Mouse (Mus musculus): Measurements from ENCODE around the gene Mnd1. TPM values are rescaled to one million over a fixed set of nuclear protein-coding genes. Genes with fewer than 3 reads are reported as not detected.

The Mnd1 gene
- polyA plus RNA-seq, 1 experiment from 2014 or later, result 7.2 TPM

DNA sequence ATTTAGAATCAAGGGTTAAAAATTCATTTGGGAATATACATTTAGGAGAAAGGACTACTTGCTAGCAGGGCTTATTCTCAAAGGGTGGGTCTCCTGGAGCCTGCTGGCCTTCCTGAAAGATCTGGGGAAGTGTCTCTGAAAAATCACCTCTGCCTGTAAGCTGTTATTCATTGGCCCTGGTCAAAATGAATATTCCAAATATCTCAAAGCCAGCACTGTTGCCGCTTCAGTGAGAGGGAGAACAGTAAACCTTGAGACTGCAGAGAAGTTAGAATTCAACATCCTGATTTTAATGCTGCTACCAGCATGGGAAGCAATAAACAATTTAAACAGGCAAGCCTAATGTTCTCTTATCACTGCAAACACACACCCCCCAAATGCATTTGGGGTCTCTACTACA is 117.5 kb downstream of the Mnd1 start:
- WGBS, result 33% methylated on average over 1 of the region's 1 CpGs
- Histone ChIP-seq H3K9ac (replicated peaks) (peak overlapping the region; percentile 98), H3K4me2 (replicated peaks) (peak overlapping the region; percentile 87), H3K4me1 (peaks cover 42% of the 10 kb centered on the region), H3K9me3 (no peaks in the 10 kb centered on the region), H3K27ac (replicated peaks) (no peak overlapping the region), H3K36me3 (no peaks in the 10 kb centered on the region), H3K4me3 (peak overlapping the region; percentile 92), H3K27me3 (peaks cover 5% of the 10 kb centered on the region; the same call in 1 of the 2 replicates)
- ATAC-seq (ENCODE audit: low FRiP score, low read depth), result no peak

Other genes starting within 250 kb of the Mnd1 start
- 83.7 and 96.5 TPM in 2 replicates for gene Tmem131l, start 115.6 kb downstream of the Mnd1 start, polyA plus RNA-seq (2016; fragmentation: Nextera tagmentation; extraction: Ambion mirVana)
- gene Gm6525, start 18.3 kb upstream of the Mnd1 start, polyA plus RNA-seq (2016; fragmentation: Nextera tagmentation; extraction: Ambion mirVana), result 3.3 and 3.7 TPM in 2 replicates
- 176 and 184 TPM in 2 replicates for gene Trim2, start 151.1 kb upstream of the Mnd1 start, polyA plus RNA-seq (2016; fragmentation: Nextera tagmentation; extraction: Ambion mirVana)

Measured in midbrain, embryonic 12.5 days (tissue).